ENCODE assay signal across 1 mouse cellular context in the genomic region with DNA sequence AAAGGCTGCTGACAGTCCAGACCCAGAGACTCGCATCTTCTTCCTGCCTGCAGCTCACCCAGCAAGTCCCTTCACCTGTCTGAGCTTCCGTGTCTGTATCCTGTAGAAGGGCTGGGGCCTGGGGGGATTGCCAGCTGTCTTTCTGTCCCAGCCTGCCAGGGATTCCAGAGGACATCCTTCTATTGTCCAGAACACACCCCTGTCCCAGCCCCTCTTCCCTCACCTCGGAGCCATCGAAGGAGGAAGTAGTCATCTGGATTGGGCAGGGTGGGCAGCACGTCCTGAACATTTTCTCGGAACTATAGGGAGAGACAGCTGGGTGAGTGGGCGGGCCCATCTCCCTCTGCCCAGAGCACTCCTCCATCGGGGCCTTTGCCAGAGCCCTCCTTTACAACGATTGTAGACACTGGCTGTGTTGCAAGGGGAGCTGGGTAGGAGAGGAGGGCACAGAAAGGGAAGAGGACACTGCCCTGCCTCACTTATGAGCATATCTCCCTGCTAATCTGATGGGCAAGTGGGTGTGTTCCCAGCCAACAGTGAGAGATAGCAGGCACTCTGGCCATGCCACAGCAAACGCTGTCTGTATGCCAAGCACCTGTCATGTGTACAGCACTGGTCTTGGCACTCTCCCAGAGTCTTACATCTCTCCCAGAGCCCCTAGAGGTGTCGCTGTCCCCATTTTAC.
TF ChIP-seq lines count a peak whose summit lies in the region.

No protein-coding gene starts in this region.

TF ChIP-seq in myocyte, 11 proteins besides CTCF, POLR2A, EP300 and RAD21:
- TF ChIP-seq CEBPB (IDR thresholded peaks at IDR 0.05; ENCODE audit: insufficient read depth, poor library complexity, severe bottlenecking) (no peak), MAX (IDR thresholded peaks at IDR 0.05; ENCODE audit: low read depth) (no peak), MYOD1 (IDR thresholded peaks at IDR 0.05; ENCODE audit: control insufficient read depth in 1 of 3, insufficient read length in 2 of 3, low read depth in 2 of 3) (peak; percentile 49 to 93 (median 89)), POLR2AphosphoS2 (IDR thresholded peaks at IDR 0.05; ENCODE audit: insufficient read length, low read depth) (no peak), TCF12 (IDR thresholded peaks at IDR 0.05; ENCODE audit: insufficient read depth, poor library complexity, severe bottlenecking) (peak; percentile 45), MYOG (IDR thresholded peaks at IDR 0.05; ENCODE audit: control insufficient read depth in 1 of 3, insufficient read depth in 1 of 3, insufficient read length in 2 of 3, low read depth in 2 of 3) (peak; percentile 21 to 87 (median 69))
